Comparison of ENCODE assay signal across 19 mouse cellular contexts in the genomic region with DNA sequence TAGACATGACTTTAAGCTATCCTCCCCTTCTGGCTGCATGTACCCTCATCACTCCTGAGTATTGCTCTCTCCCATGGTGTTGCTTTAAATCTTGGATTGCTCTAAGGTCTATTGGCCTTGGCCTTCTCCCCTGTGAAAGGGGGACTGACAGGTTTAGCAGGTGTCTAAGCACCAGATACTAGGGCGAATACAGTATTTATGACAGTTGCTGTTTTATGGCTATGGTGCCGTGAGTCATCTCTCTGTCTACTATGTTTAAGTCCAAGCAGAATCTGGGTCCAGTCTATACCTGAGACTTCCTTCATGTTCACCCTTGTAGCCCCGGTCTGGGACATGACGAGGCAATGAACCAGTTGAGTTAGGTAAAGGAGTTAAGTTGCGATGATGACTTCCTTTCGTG.
A peak's percentile ranks its signal among the peaks of the same experiment; 100 is the strongest.
DNase-seq lines count a peak whose midpoint lies in the region; ATAC-seq and TF ChIP-seq lines count a peak whose summit lies in the region.
"Had no signal": no experiment of that assay in that cellular context is flagged by ENCODE, and none has a peak within 500 bp of the region (broad histone marks: within the 10 kb centered on the region; RNA-seq: fewer than 3 reads in every experiment).

No protein-coding gene starts in this region.

- H3K36me3 ChIP-seq in heart, adult 2 months (ENCODE audit: control insufficient read depth, insufficient read depth, low read length): no peaks in the 10 kb centered on the region
- H3K36me3 ChIP-seq in intestine, embryonic 14.5 days (ENCODE audit: control insufficient read depth, insufficient read depth, low read length): no peaks in the 10 kb centered on the region
- H3K36me3 ChIP-seq in intestine, embryonic 16.5 days (ENCODE audit: control insufficient read depth, insufficient read depth, low read length): no peaks in the 10 kb centered on the region
- H3K36me3 ChIP-seq: forebrain, embryonic 10.5 days; hindbrain, embryonic 13.5 days had no signal

- WGBS in heart, adult 2 months: 97% methylated on average over 6 of the region's 6 CpGs
- WGBS in intestine, embryonic 14.5 days: 87% methylated on average over 6 of the region's 6 CpGs
- WGBS in intestine, embryonic 16.5 days: 78% methylated on average over 6 of the region's 6 CpGs

- no peak overlapping the region for H3K27ac ChIP-seq in heart, adult 2 months
- no peak overlapping the region for H3K27ac ChIP-seq in intestine, embryonic 14.5 days (ENCODE audit: low read depth)
- no peak overlapping the region for H3K27ac ChIP-seq in intestine, embryonic 16.5 days (ENCODE audit: low read length)
- H3K27ac ChIP-seq: forebrain, embryonic 10.5 days; forebrain, embryonic 13.5 days; hindbrain, embryonic 13.5 days had no signal

- no peak overlapping the region for H3K4me3 ChIP-seq in heart, adult 2 months
- H3K4me3 ChIP-seq in intestine, embryonic 14.5 days (ENCODE audit: low read depth, low read length): no peak overlapping the region
- H3K4me3 ChIP-seq in intestine, embryonic 16.5 days (ENCODE audit: low read length): no peak overlapping the region
- H3K4me3 ChIP-seq: forebrain, embryonic 10.5 days; forebrain, embryonic 13.5 days; hindbrain, embryonic 13.5 days had no signal

- H3K79me2 ChIP-seq in heart, adult 2 months (replicated peaks; ENCODE audit: control insufficient read depth, insufficient read depth, low read length): no peaks in the 10 kb centered on the region

- H3K4me2 ChIP-seq in intestine, embryonic 14.5 days (ENCODE audit: low read length): no peak overlapping the region
- no peak overlapping the region for H3K4me2 ChIP-seq in intestine, embryonic 16.5 days (ENCODE audit: low read depth, low read length)
- H3K4me2 ChIP-seq: forebrain, embryonic 13.5 days; heart, embryonic 11.5 days; hindbrain, embryonic 13.5 days had no signal

- H3K9me3 ChIP-seq in intestine, embryonic 14.5 days (ENCODE audit: control insufficient read depth, low read length): no peaks in the 10 kb centered on the region
- H3K9me3 ChIP-seq in intestine, embryonic 16.5 days (ENCODE audit: control insufficient read depth, low read length): no peaks in the 10 kb centered on the region
- H3K9me3 ChIP-seq: forebrain, embryonic 10.5 days; forebrain, embryonic 13.5 days; hindbrain, embryonic 13.5 days had no signal

- no peak for TF ChIP-seq EP300 in heart, adult 2 months (IDR thresholded peaks at IDR 0.05; ENCODE audit: insufficient read depth, low read depth, low read length)

- peak; percentile 63 for DNase-seq in heart, adult 11 months
- no peak for DNase-seq in heart, adult 2 months
- DNase-seq in intestine, embryonic 14.5 days (ENCODE audit: low spot score): no peak
- no peak for DNase-seq in MN1 (ENCODE audit: low spot score)
- no peak for DNase-seq in lung, postnatal 4 days
- DNase-seq: adrenal gland, postnatal 10 days; adrenal gland, postnatal 36 days; cerebellum, adult 18-20 months; cerebellum, adult 9-10 months; cerebellum, postnatal 14 days; kidney, adult 18-20 months had no signal

- intact Hi-C loops in heart, adult 2 months (cut with DNase I): no loop called here

- no peak overlapping the region for H3K9ac ChIP-seq in heart, adult 2 months (ENCODE audit: low read depth, low read length)
- no peak overlapping the region for H3K9ac ChIP-seq in intestine, embryonic 14.5 days (ENCODE audit: low read length)
- no peak overlapping the region for H3K9ac ChIP-seq in intestine, embryonic 16.5 days (ENCODE audit: low read depth, low read length)
- H3K9ac ChIP-seq: forebrain, embryonic 13.5 days; hindbrain, embryonic 13.5 days had no signal

- no peak for TF ChIP-seq POLR2A in heart, adult 2 months (IDR thresholded peaks at IDR 0.05; ENCODE audit: insufficient read depth, low read depth, low read length)

- 0 out of 2 replicates have a peak, but pooled peaks cover 1% of the 10 kb centered on the region for H3K4me1 ChIP-seq in heart, adult 2 months (ENCODE audit: control insufficient read depth, insufficient read depth, low read length)
- peaks cover 8% of the 10 kb centered on the region for H3K4me1 ChIP-seq in intestine, embryonic 14.5 days (replicated peaks; ENCODE audit: control insufficient read depth, insufficient read depth, low read length)
- peaks cover 17% of the 10 kb centered on the region; the same call in 1 of the 2 replicates for H3K4me1 ChIP-seq in intestine, embryonic 16.5 days (ENCODE audit: control insufficient read depth, insufficient read depth, low read length)

- ATAC-seq in intestine, embryonic 14.5 days (replicated peaks; ENCODE audit: low FRiP score, low TSS enrichment, low read depth): 0 out of 2 replicates have a peak, but pooled peaks have one; percentile 36
- peak; percentile 86 for ATAC-seq in intestine, embryonic 16.5 days
- ATAC-seq: forebrain, embryonic 13.5 days; forebrain, embryonic 16.5 days; hindbrain, embryonic 16.5 days; Patski had no signal

- no peak for TF ChIP-seq CTCF in heart, adult 2 months (IDR thresholded peaks at IDR 0.05)

- H3K27me3 ChIP-seq in heart, adult 2 months (ENCODE audit: control insufficient read depth, insufficient read depth, low read length): no peaks in the 10 kb centered on the region
- H3K27me3 ChIP-seq in intestine, embryonic 14.5 days (replicated peaks; ENCODE audit: control insufficient read depth, insufficient read depth, low read length): no peaks in the 10 kb centered on the region
- no peaks in the 10 kb centered on the region for H3K27me3 ChIP-seq in intestine, embryonic 16.5 days (replicated peaks; ENCODE audit: control insufficient read depth, insufficient read depth, low read length)
- H3K27me3 ChIP-seq: forebrain, embryonic 13.5 days; hindbrain, embryonic 13.5 days; Patski had no signal
